Mouse (Mus musculus) leukemia stem cell, adult 10-12 weeks (primary cell): ENCODE results near the gene Olfr2. TPM values are rescaled to one million over a fixed set of nuclear protein-coding genes. Genes with fewer than 3 reads are reported as not detected.

Source experiments
- polyA plus RNA-seq: library from polyadenylated mRNA; stranded (reverse); fragments of >175 nt; gene quantifications from 2 replicates; pipeline ENCODE4 v1.2.3, GENCODE M21; 2012; ENCODE audit warnings: low replicate concordance

The Olfr2 gene
- not detected in 2 replicates for polyA plus RNA-seq

GRCm38 (mm10) chr7:107005972-107006371 is at the start of gene Olfr2:
TSS of gene Olfr2 (minus strand) at chr7:107006072.

DNA sequence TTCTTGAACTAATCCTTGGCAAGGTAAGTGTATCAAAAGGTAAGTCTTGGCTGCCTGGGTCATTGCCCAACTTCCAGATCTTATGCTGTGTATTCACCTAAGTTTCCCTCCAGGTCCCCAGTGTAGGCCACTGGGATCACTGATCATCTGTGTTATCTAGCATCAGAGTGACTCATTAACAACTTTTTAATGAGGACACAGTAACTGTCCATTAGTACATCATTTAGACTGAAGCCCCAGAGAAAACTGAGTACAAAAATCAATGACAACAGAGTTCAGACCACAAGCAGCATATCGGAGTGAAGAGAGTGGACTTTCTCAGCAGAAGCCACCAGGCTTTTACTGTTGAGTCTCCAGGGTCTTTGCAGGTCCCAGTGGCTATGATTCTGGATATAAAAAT is 25.0 kb upstream of the Olfr2 start, which contains the start of gene Olfr713:
Gene Olfr713 (plus strand): TSS at position 301 of the 400 bp plus-strand sequence.

DNA sequence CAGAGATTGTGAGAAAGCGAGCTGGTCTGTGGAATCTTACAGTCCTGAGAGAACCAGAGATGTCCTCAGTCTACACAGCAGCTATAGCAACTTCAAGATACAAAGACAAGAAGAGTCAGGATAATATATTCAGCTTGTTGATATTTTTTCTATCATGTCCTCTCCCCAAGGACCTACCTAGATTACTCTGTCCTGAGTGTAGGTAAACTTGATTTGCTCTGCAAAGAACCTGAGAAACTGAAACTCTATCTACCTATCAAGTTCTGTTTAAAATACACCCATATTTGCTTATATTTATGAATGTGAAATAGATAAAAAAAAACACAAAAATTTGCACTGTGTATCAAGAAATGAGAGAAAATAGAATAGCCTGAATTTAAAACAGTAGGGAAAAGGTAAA is 30.5 kb downstream of the Olfr2 start, which contains the start of gene Olfr711:
Gene Olfr711 (minus strand): TSS at position 101 of the 400 bp plus-strand sequence.

DNA sequence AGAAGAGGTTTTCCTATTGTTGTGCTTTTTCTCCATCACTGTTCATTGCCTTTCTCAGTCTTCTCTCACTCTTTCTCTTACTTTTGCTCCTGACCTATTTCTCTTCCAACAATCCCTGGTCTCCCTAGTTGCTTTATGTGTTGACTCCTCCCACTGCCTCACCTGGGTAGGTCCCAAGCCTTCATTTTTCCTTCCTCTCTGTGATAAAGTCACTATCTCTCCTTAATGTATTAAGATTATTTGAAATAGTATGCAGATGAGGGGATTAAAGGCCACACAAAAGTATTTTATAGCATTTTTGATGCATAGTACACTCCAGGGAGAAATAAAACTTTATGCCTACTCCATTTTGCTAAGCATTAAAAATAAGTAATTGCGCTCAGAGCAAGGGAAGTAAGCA is 42.0 kb downstream of the Olfr2 start, which contains the start of gene Olfr6:
Gene Olfr6 (minus strand): TSS at position 101 of the 400 bp plus-strand sequence.

GRCm38 (mm10) chr7:106948212-106948611 is 57.7 kb downstream of the Olfr2 start, which contains the start of gene Olfr710:
TSS of gene Olfr710 (minus strand) at chr7:106948312.

Other genes starting within 250 kb of the Olfr2 start
- gene Olfr699, start 212.9 kb downstream of the Olfr2 start, polyA plus RNA-seq = 0.06 TPM in 1 of 2 replicates, not detected in the other
- not detected in 2 replicates for gene Olfr700, start 197.2 kb downstream of the Olfr2 start, polyA plus RNA-seq
- not detected in 2 replicates for gene Olfr701, start 191.9 kb downstream of the Olfr2 start, polyA plus RNA-seq
- gene Olfr702, start 172.2 kb downstream of the Olfr2 start, polyA plus RNA-seq = not detected in 2 replicates
- not detected in 2 replicates for gene Olfr703, start 162.7 kb downstream of the Olfr2 start, polyA plus RNA-seq
- gene Olfr704, start 142.9 kb downstream of the Olfr2 start, polyA plus RNA-seq = not detected in 2 replicates
- gene Olfr705, start 129.2 kb downstream of the Olfr2 start, polyA plus RNA-seq = not detected in 2 replicates
- gene Olfr706, start 117.9 kb downstream of the Olfr2 start, polyA plus RNA-seq = not detected in 2 replicates
- gene Olfr707, start 104.8 kb downstream of the Olfr2 start, polyA plus RNA-seq = not detected in 2 replicates
- not detected in 2 replicates for gene Olfr1532-ps1, start 98.1 kb downstream of the Olfr2 start, polyA plus RNA-seq
- not detected in 2 replicates for gene Olfr709-ps1, start 73.9 kb downstream of the Olfr2 start, polyA plus RNA-seq
- not detected in 2 replicates for gene Olfr710, start 57.8 kb downstream of the Olfr2 start, polyA plus RNA-seq
- not detected in 2 replicates for gene Olfr6, start 42.1 kb downstream of the Olfr2 start, polyA plus RNA-seq
- not detected in 2 replicates for gene Olfr711, start 30.6 kb downstream of the Olfr2 start, polyA plus RNA-seq
- gene Olfr713, start 25.1 kb upstream of the Olfr2 start, polyA plus RNA-seq = not detected in 2 replicates
- not detected in 2 replicates for gene Olfr714, start 64.9 kb upstream of the Olfr2 start, polyA plus RNA-seq
- not detected in 2 replicates for gene Olfr17, start 87.1 kb upstream of the Olfr2 start, polyA plus RNA-seq
- not detected in 2 replicates for gene Olfr715b, start 104.3 kb upstream of the Olfr2 start, polyA plus RNA-seq
- gene Olfr715, start 125.0 kb upstream of the Olfr2 start, polyA plus RNA-seq = not detected in 2 replicates
- not detected in 2 replicates for gene Olfr716, start 132.3 kb upstream of the Olfr2 start, polyA plus RNA-seq
- gene Nlrp14, start 160.9 kb upstream of the Olfr2 start, polyA plus RNA-seq = not detected in 2 replicates
- gene Rbmxl2, start 203.4 kb upstream of the Olfr2 start, polyA plus RNA-seq = not detected in 2 replicates